Mouse (Mus musculus) MEL (cell line): ENCODE measurements around the gene Zfp386. TPM values are rescaled to one million over a fixed set of nuclear protein-coding genes. Genes with fewer than 3 reads are reported as not detected.
"Not testable (repeated sequence)": the region's sequence is repeated elsewhere in the genome, so short reads cannot be mapped to it uniquely, and the experiment has no call there.

Source experiments
- DNase-seq: peaks from one replicate; pipeline ENCODE4 v3.0.0; 2011; ENCODE audit warnings: low read depth, low spot score
- H3K27ac ChIP-seq: 2 replicates; pipeline ENCODE4 v1.5.1; 2012; ENCODE audit warnings: low read depth, mild to moderate bottlenecking, control low read depth, low read length, moderate library complexity; ENCODE audit not compliant: control insufficient read depth
- H3K27me3 ChIP-seq, 2 experiments: fragments of 150-350 bp in 1 of 2; sonication (generic) in 1 of 2; 2 replicates each; pipeline ENCODE4 v1.6.1; 2012; ENCODE audit warnings: low read length in 2 of 2, mild to moderate bottlenecking in 2 of 2, improper control_type of control experiment in 1 of 2, moderate library complexity in 1 of 2; ENCODE audit not compliant: insufficient read depth in 2 of 2, control insufficient read depth in 1 of 2
- H3K36me3 ChIP-seq, 2 experiments: 2 replicates each; pipeline ENCODE4 v1.6.1; 2012 to 2014; ENCODE audit warnings: low read length in 2 of 2, improper control_type of control experiment in 1 of 2, inconsistent platforms in 1 of 2, mild to moderate bottlenecking in 1 of 2; ENCODE audit not compliant: insufficient read depth in 2 of 2, control insufficient read depth in 1 of 2
- H3K4me1 ChIP-seq, 2 experiments: fragments of 150-350 bp in 1 of 2; sonication (generic) in 1 of 2; 2 replicates each; pipeline ENCODE4 v1.6.1; 2012; ENCODE audit warnings: low read length in 2 of 2, improper control_type of control experiment in 1 of 2, mild to moderate bottlenecking in 1 of 2; ENCODE audit not compliant: insufficient read depth in 2 of 2, control insufficient read depth in 1 of 2
- H3K4me3 ChIP-seq, 2 experiments: fragments of 150-350 bp in 1 of 2; sonication (generic) in 1 of 2; 2 replicates each; pipeline ENCODE4 v1.5.1; 2012; ENCODE audit warnings: low read depth in 2 of 2, low read length in 2 of 2, mild to moderate bottlenecking in 2 of 2, moderate library complexity in 2 of 2, control low read depth in 1 of 2, improper control_type of control experiment in 1 of 2; ENCODE audit not compliant: control insufficient read depth in 1 of 2, insufficient read depth in 1 of 2
- H3K79me2 ChIP-seq: 2 replicates; pipeline ENCODE4 v1.6.1; 2012; ENCODE audit warnings: mild to moderate bottlenecking, low read length, moderate library complexity; ENCODE audit not compliant: control insufficient read depth, poor library complexity, insufficient read depth
- H3K9ac ChIP-seq: 2 replicates; pipeline ENCODE4 v1.6.1; 2012; ENCODE audit warnings: low read depth, mild to moderate bottlenecking, control low read depth, low read length, moderate library complexity; ENCODE audit not compliant: control insufficient read depth, poor library complexity, severe bottlenecking
- H3K9me3 ChIP-seq: fragments of 150-350 bp; sonication (generic); replicated peaks from 2 replicates; pipeline ENCODE4 v1.6.1; 2012; ENCODE audit warnings: mild to moderate bottlenecking, low read length, improper control_type of control experiment, moderate library complexity; ENCODE audit not compliant: insufficient read depth
- BHLHE40 ChIP-seq: IDR thresholded peaks from 2 replicates; pipeline ENCODE4 v1.6.1; 2012; ENCODE audit warnings: low read depth, mild to moderate bottlenecking, inconsistent platforms, low read length, improper control_type of control experiment, borderline replicate concordance
- CTCF ChIP-seq, 3 experiments: IDR thresholded peaks in 2 of 3; conservative IDR thresholded peaks in 1 of 3; 2 replicates each; pipeline ENCODE4 v1.5.1; 2011 to 2012; ENCODE audit warnings: low read length in 3 of 3, low read depth in 2 of 3, mild to moderate bottlenecking in 2 of 3, improper control_type of control experiment in 1 of 3, inconsistent platforms in 1 of 3, mixed read lengths in 1 of 3, moderate library complexity in 1 of 3; ENCODE audit not compliant: control insufficient read depth in 1 of 3, insufficient read depth in 1 of 3, poor library complexity in 1 of 3, severe bottlenecking in 1 of 3
- MXI1 ChIP-seq: IDR thresholded peaks from 2 replicates; pipeline ENCODE4 v1.6.1; 2011; ENCODE audit warnings: mild to moderate bottlenecking, low read depth, low read length, improper control_type of control experiment
- NRF1 ChIP-seq: IDR thresholded peaks from 2 replicates; pipeline ENCODE4 v1.6.1; 2014; ENCODE audit warnings: low read depth, mild to moderate bottlenecking, inconsistent platforms, low read length, improper control_type of control experiment, moderate library complexity; ENCODE audit not compliant: poor library complexity, insufficient read depth, severe bottlenecking
- RAD21 ChIP-seq: IDR thresholded peaks from 2 replicates; pipeline ENCODE4 v1.6.1; 2011; ENCODE audit warnings: mild to moderate bottlenecking, low read depth, low read length, improper control_type of control experiment
- SMC3 ChIP-seq: IDR thresholded peaks from 2 replicates; pipeline ENCODE4 v1.6.1; 2011; ENCODE audit warnings: low read depth, low read length, improper control_type of control experiment
- USF2 ChIP-seq, 2 experiments: IDR thresholded peaks; 2 replicates each; pipeline ENCODE4 v1.6.1; 2011 to 2012; ENCODE audit warnings: improper control_type of control experiment in 2 of 2, low read length in 2 of 2, borderline replicate concordance in 1 of 2, inconsistent platforms in 1 of 2, low read depth in 1 of 2, mild to moderate bottlenecking in 1 of 2; ENCODE audit not compliant: insufficient read depth in 1 of 2
- ZC3H11A ChIP-seq: IDR thresholded peaks from 2 replicates; pipeline ENCODE4 v1.6.1; 2012; ENCODE audit warnings: low read depth, mild to moderate bottlenecking, inconsistent platforms, low read length, improper control_type of control experiment
- ZKSCAN1 ChIP-seq: IDR thresholded peaks from 2 replicates; pipeline ENCODE4 v1.6.1; 2012; ENCODE audit warnings: low read depth, mild to moderate bottlenecking, inconsistent platforms, low read length, improper control_type of control experiment, moderate library complexity
- polyA plus RNA-seq, 2 experiments: library from polyadenylated mRNA; stranded (reverse) in 1 of 2; unstranded in 1 of 2; fragments of >175 nt in 1 of 2; fragments of >200 nt in 1 of 2; gene quantifications; 2 replicates each; pipeline versions ENCODE4 v1.2.1 to v1.2.4; 2012; ENCODE audit warnings: low replicate concordance in 2 of 2, low read depth in 1 of 2; ENCODE audit not compliant: insufficient read length in 2 of 2, insufficient read depth in 1 of 2, missing spikeins in 1 of 2
- total RNA-seq: library from RNA; depleted of rRNA; stranded (reverse); fragments of 300-350 nt; gene quantifications from 2 replicates; pipeline ENCODE4 v1.2.3, GENCODE M21; 2012

The Zfp386 gene
- total and polyA plus RNA-seq, 3 experiments: 28.8 to 37.1 TPM; not detected in 1

GRCm38 (mm10) chr12:116047440-116048377 is at the start of gene Zfp386 (continued):
- TF ChIP-seq MXI1: peak; percentile 91
- TF ChIP-seq CTCF (IDR thresholded peaks at IDR 0.05 in 2 of 3, conservative IDR thresholded peaks at IDR 0.05 in 1 of 3; ENCODE audit: control insufficient read depth in 1 of 3, insufficient read depth in 1 of 3, low read depth in 2 of 3, low read length in 3 of 3, poor library complexity in 1 of 3, severe bottlenecking in 1 of 3): no peak

- H3K9me3 ChIP-seq, H3K4me1 ChIP-seq, H3K79me2 ChIP-seq, H3K36me3 ChIP-seq, H3K27ac ChIP-seq, H3K4me3 ChIP-seq, H3K9ac ChIP-seq, DNase-seq, H3K27me3 ChIP-seq: not testable (repeated sequence)
Observed at GRCm38 (mm10) chr12:115999784-116000183, 47.7 kb upstream of the Zfp386 start.

GRCm38 (mm10) chr12:116002946-116003345 is 44.6 kb upstream of the Zfp386 start:
- H3K9ac ChIP-seq, H3K4me1 ChIP-seq, H3K79me2 ChIP-seq, H3K9me3 ChIP-seq, DNase-seq, H3K27ac ChIP-seq, H3K36me3 ChIP-seq, H3K4me3 ChIP-seq, H3K27me3 ChIP-seq: not testable (repeated sequence)

GRCm38 (mm10) chr12:116010812-116011211 is 36.7 kb upstream of the Zfp386 start:
- Histone ChIP-seq H3K27ac (no peak overlapping the region), H3K9ac (no peak overlapping the region), H3K9me3 (no peaks in the 10 kb centered on the region), H3K36me3 (no peaks in the 10 kb centered on the region), H3K4me1 (no peaks in the 10 kb centered on the region), H3K79me2 (no peaks in the 10 kb centered on the region), H3K4me3 (no peak overlapping the region), H3K27me3 (no peaks in the 10 kb centered on the region)
- peak; percentile 40 for DNase-seq
- TF ChIP-seq CTCF (IDR thresholded peaks at IDR 0.05 in 2 of 3, conservative IDR thresholded peaks at IDR 0.05 in 1 of 3; ENCODE audit: control insufficient read depth in 1 of 3, insufficient read depth in 1 of 3, low read depth in 2 of 3, low read length in 3 of 3, poor library complexity in 1 of 3, severe bottlenecking in 1 of 3) (peak; percentile 40 to 48 (median 42)), SMC3 (peak; percentile 35), NRF1 (no peak), ZC3H11A (no peak), BHLHE40 (no peak), USF2 (IDR thresholded peaks at IDR 0.05; ENCODE audit: borderline replicate concordance in 1 of 2, insufficient read depth in 1 of 2, low read depth in 1 of 2, low read length in 2 of 2) (no peak), ZKSCAN1 (no peak), RAD21 (peak; percentile 51)
